Mouse (Mus musculus): ENCODE measurements around the gene Nr2c2. TPM values are rescaled to one million over a fixed set of nuclear protein-coding genes. Genes with fewer than 3 reads are reported as not detected.
"Not testable (repeated sequence)": the region's sequence is repeated elsewhere in the genome, so short reads cannot be mapped to it uniquely, and the experiment has no call there.

The Nr2c2 gene
- total RNA-seq (2022), result 10 to 100 TPM; 41.2 to 57.1 (median 45.4) TPM

DNA sequence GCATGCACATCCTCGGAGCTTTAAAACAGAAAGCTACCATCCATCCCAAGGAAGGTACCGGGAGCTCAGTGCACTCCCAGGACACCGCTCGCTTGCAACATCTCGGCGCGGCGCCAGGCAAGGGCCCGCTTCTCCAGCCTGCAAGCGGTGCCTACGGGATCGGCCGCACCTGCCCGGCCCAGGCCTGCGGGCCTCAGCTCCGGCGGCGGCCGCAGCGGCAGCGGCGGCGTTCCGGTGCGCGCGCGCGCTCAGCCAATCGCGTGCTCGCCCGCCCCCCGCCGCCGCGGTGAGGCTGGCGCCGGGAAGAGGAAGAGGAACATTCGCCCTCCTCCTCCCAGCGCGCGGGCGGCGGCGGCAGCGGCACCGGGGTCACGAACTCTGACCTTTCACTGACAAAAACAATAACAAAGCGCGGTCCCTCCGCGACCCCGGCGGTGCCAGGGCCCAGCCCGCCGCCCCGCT, at the start of gene Nr2c2:
Gene Nr2c2, plus strand, starts transcription at position 261 of the 462 bp plus-strand sequence.
- DNase-seq, result peak; percentile 83

DNA sequence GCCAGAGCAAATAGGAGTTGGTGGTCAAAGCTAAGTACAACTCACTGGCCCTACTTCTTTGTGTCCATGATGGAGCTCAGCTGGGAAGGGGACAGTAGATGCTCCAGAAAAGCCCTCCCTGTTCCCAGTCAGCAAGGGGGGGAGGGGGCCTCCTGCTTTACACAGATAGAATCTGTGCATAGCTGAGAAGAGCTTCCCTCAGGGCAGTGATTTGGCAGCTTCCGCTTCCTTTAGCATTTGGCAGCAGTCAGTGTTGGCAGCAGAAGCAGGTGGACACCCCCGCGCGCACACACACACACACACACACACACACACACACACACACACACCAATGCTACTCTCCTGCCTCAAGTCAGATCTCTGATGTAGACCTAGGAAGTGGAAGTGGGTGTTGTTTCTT, 49.1 kb upstream of the Nr2c2 start:
- DNase-seq, result peak; percentile 28

DNA sequence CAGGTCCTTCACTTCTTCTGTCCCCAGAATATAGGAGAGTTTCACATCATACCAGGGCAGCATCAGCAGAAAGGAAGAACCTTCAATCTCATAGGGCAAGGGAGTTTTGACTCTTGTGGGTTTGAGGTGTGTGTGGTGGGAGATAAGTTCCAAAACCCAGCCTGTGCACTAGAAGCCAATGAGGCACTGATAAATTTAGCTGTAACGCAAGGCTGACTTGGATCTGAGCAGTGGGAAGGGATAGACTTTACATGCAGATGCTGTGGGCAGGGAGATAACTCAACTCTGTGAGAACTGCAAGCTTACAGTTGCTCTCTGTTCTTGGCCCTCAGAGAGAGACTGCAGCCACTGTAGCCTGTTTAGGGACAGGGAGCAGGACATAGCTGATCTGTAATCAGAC, 48.3 kb upstream of the Nr2c2 start:
- no peak for DNase-seq

DNA sequence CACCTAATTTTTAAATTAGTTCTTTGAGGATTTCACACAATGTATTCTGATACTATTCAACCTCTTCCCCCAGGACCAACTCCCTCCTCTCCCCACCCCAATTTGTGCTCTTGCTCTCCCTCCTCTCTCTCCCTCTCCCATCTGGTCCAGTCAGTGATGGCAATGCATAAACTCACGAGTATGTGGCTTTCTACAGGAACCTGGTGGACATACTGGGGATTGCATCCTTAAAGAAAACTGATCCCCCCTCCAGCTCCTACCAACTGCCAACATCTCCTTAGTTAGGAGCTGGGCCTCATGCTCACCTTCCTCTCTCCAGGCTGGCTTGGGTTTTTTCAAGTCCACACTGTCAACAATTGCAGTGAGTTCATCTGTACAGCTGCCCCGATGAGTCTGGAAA, 33.4 kb upstream of the Nr2c2 start:
- DNase-seq, result no peak

DNA sequence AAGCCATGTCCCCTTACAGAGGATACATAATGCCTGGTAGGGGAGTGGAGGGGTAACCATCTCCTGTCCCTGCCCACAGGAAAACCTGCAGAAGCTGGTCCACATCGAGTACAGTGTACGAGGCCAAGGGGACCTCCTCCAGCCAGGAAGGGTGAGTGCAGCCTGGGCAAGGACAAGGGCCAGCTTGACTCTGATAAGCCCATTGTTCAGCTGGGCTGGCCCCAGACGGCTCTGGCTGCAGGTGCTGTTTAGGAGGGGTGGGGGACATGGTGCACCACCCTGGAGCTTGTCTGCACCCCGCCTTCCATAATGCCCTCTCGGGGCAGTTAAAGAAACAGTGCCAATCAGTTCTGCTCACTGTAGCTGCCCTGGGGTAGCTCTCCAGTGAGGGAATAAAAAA, 29.5 kb upstream of the Nr2c2 start:
- DNase-seq, result no peak

DNA sequence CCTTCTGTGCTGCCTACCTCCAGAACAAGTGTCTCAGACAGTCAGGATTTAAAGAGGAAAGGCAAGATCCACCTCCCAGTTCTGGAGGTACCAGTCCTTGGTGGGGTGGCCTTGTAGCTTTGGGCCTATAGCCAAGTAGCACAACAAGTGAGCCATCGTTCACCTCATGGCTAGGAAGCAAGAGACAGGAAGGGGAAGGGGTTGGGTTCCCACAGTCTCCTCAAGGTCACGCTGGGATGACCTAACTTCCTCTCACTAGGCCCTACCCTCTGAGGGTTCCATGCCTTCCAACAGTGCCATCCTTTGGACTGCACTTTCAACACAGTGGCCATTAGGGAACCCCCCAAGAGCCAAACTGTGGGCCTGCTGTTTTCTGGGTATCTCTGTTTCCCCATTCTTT, 27.7 kb upstream of the Nr2c2 start:
- DNase-seq, result peak; percentile 47

DNA sequence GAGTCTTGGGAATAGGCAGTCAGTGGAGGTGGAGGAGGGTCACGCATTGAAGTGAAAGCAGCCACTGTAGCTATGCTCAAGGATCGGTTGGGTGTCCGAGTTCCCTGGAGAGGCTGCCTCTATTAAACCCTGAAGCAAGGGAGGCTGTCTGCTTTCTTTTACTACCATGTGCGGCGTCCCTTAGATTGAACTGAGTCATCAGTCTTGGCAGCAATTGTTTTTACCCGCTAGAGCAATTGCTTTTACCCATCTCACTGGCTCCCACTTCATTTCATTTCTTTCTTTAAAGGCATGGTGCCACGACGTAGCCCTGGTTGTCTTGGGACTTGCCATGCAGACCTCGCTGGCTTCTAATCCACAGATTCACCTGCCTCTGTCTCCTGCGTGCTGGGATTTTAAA, 27.1 kb upstream of the Nr2c2 start:
- DNase-seq, result no peak

DNA sequence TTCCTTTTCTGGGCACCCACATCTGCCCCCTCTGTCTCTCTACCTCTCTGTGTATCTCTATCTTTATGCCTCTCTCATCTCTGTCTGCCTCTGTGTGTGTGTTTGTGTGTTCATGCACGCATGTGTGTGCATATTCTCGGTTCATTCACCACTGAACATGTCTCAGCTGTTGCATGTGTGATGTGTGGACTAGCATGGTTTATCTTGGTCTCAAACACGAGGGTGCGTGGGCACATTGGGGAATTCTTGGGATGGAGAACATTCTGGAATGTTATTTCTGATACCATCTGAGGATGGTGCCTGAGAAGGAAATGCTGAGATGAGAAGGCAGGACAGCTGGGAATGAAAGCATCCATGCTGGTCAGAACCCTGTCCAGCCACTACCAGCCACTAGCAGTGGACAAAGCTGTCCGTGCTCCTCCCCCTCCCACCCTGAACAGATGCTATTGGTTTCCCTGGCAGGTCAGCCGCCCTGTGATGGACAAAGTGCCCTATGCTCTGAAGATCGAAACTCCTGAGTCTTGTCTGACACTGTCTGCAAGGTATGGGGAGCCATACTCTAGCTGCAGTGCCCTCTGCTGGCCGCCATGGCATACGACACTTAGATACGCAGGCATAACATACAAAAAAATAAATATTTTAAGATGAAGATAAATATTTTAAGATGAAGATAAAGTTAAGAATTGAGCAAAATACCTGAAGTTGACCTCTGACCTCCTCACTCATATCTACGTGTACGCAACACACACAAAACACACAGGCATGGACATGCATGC, 25.3 kb upstream of the Nr2c2 start:
- peak; percentile 22 for DNase-seq

DNA sequence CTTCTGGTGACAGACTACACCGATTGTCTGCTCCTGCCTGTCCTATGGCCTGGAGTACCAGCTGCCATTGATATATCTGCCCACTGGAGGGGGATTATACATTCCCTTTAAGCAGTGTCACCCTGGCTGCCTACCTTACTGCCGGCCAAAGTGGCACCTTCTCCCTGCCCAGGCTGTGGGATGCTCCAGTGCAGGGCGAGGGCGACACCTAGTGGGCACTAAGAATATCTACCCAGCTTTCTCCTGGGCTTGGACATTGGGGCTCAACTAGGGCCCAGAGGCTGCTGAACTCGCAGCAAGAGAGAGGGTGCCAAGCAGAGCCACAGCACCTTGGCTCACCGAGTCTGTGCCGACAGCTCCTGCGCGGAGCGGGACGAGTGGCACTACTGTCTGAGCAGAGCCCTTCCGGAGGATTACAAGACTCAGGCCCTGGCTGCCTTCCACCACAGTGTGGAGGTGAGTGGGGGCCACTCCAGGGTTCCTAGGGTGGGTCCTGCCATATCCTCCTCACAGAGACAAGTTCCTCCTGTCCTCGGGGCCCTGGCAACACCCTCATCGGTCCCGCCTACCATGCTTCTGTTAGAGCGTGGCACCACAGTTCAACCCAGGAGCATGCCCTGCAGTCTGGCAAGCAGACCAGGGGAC, 23.9 kb upstream of the Nr2c2 start:
- peak; percentile 58 for DNase-seq

DNA sequence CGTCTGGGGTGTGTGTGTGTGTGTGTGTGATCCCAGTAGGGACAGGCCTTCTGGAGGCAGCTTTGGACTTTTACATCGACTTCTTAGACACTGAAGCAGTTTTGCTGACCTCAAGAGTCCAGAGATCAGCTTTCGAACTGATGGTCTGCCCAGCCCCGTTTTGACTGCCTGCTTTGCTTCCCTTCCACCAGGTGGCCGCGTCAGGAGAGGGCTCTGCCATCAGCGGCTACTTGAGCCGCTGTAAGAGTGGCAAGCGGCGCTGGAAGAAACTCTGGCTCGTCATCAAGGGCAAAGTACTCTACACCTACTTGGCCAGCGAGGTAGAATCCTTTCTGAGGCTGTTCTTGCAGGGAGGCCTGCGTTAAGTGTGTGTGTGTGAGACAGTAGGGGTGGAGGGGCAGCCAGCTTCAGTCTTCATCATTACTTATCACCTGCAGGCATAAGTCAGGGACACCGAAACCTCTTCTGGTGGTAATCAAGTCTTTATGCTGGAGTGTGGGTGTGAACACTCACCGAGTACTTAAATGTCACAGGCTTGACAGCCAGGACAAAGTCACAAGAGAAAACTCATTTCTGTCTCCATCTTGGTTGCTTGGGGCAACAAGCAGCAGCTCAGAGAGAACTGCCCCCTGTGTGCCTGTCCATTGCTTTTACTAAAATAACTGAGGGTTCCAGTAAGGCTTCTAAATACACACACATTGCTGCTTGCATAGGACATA, 19.9 kb upstream of the Nr2c2 start:
- DNase-seq, result no peak

DNA sequence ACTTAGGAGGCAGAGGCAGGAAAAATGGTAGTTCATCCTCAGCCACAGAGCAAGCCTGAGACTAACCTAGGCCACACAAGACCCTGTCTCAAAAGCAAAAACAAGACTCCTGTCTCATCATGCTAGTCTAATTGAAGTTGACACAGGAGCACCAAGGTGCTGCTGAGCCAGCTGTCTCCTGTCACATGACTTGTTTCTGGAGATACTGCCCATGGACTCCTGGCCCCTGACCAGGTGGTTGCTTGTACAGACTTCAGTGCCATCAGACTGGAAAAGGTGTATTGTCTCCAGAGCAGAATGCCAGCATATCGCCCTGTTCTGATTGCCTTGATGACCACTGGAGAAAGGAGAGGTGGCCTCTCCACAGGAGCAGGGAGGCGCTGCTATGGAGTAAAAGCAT, 10.5 kb upstream of the Nr2c2 start:
- DNase-seq, result no peak

DNA sequence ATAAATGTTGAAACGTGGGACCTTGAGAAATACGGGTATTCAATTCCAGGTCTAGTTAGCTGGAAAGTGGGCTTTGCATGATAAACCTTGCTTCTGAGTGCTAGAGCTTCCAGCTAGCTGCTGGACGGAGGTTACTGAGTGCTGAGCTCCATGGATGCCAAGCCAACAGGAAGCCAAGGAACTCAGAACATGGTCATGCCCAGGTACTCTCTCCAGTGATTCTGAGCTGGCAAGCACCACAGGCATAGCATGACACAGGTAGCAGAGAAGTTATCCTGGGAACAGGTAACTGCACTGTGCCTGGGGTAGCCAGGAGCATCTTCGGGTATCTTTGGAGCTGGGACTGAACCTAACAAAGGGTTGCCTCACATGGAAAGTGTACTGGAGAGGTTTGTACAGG, 8.4 kb upstream of the Nr2c2 start:
- no peak for DNase-seq

DNA sequence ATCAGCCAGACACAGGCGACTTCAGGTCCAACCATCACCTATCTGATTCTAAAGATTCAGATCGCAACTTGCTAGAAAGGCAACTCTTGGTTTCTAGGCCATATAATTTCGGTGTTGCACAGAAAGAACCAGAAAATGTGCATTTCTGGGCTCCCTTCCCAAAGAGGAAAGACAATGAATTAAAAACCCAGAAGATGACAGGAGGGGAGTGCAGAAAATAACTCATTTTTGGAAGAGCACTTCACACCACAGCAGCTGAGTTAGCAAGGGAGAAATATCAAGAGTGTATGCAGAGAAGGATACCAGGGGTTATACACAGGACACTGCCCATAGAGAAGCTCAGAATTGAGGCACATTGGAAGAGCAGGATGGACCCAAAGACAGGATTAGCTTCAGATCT, 6.3 kb upstream of the Nr2c2 start:
- DNase-seq, result no peak

DNA sequence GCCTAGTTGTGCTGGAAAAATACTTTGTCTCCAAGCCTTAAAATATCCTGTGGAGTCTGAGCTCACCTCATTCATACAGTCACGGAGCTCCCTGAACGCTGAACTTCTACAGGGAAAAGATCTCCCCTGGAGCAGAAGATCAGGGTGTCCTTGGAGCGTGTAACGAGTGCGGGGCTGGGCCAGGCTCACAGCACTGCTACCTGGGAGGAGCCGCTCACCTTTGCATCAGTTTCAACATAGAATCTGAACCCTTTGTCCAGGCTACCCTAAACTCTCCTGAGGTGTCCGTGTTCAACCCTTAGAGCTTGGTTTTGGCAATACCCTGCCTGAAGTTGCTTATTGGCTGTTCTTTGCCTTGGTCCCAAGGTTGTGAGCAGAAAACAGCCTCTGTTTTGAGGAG, 2.0 kb upstream of the Nr2c2 start:
- not testable (repeated sequence) for DNase-seq

DNA sequence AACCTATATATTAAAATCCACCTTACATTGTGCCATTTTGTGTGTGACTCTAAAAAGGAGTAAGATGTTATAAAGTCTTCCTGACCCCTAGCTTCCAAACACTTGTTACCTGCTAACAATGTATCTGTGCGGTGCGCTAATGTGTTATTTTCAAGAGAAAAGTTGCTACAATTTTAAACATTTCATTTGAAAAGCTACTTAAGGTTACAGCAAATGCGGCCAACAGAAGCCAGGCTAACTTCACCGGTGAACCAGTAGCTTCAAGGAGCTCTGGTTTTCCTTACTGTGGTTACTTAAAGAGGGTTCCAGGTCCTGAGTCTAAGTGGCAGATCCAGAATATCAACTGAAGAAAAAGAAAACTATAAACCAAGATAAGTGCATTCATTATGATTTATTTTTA, 1.2 kb upstream of the Nr2c2 start:
- DNase-seq, result no peak

DNA sequence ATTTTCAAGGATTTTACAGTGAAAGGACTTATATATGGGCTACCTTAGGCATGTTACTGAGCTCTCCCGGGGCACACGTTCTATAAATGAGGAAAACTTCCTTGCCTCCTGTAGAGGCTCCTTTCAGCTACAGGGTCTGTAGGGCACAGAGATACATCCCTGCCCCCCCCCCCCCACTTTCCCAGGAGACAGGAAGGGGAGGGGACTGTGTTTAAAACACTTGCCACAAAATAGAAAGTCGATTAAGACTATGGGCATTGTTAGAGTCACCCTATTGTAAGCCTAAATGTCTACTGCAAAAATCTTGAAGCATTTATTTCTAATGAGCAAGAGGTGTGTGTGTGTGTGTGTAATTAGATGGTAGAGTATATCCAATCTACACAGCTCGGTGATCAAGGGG, 693 bp upstream of the Nr2c2 start:
- no peak for DNase-seq

DNA sequence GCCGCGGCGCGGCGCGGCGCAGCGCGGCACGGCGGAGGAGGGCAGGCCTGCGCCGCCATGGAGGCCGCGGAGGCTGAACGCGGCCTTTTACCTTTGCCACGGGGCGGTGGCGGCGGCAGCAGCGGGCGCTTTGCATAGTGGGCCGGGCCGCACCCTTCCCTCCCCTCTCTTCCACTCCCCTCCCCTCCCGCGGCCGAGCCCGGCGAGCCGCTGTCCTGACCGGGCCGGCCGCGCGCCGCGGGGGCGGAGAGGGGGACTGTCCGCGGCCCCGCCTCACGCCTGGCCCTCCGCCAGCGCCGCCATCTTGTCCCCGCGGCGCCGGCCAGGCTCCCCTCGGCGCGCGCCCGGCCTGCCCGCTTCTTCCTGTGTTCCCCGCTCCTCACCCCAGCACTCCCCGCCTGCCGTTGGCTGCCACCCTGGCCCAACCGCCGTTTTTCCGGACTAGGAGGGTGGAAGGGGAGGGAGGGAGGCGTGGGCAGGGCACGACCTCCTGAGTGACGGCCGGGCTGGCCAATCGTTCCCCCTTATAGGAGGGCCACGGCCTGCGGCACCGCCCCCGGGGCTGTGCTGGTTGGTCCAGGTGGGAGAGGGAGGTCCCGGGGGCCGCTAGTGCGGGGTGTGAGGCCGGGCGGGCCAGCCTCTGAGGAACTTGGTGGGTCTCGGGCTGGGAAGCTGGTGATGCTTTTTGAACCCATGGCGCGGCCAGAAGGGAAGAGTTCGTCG, 738 bp downstream of the Nr2c2 start:
- peak; percentile 99 for DNase-seq

DNA sequence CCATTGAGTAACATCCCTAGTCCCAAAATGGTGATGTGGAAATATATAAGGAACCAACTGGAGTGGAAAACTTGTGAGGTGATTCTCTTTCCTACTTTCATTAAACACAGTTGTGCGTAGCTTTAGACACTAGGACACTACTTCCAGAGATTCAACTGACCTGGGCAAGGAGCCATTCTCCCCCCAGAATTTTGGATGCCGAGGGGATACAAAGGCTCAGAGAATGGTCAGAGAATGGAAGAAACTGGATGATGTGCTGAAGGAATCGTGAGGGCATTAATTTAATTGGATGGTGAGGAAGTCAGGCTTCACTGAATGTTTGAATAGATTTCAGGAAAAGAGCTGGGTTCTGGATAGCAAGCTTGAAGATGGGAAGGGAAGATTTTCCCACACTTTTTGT, 1.5 kb downstream of the Nr2c2 start:
- DNase-seq, result no peak

DNA sequence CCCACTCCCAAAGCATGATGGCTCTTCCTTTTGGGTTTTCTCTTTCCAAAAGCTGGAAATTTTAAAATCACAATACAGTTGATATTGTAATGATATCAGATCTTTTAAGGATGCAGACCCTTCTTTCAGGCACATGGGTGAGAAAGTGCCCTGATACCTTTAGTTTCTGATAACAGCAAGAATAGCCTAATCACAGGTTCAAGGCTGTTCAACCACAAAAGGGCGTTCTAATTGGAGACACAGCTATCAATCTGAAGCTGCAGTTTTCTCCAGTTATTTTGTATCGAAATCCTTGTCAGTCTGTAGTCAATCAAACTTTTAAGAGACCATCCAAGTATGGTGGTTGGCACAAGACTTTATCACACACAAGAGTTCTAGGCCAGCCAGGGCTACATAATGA, 2.7 kb downstream of the Nr2c2 start:
- DNase-seq, result no peak

DNA sequence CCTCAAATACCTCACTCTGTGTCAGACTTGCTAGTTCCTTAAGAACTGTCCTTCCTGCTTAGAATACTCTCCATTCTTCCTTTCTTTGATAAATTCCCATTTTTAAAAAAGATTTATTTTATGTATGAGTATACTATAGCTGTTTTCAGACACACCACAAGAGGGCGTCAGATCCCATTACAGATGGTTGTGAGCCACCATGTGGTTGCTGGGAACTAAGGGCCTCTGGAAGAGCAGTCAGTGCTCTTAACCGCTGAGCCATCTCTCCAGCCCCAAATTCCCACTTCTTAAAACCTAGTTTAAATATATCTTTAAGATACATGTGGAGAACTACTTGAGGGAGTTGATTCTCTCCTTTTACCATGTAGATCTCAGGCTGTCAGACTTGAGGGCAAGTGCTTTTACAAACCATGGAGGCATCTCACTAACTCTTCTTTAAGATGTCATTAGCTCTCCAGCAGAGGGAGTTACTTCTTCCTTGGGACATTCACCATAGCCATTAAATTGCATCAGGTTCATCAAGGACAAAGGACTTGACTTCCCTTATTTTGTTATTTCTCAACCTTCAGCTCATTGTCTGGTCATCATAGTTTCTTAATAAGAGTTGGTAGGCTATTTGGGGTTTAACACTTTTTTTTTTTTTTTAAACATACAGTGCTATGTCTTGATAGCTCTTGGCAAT, 9.6 kb downstream of the Nr2c2 start:
- DNase-seq, result no peak

DNA sequence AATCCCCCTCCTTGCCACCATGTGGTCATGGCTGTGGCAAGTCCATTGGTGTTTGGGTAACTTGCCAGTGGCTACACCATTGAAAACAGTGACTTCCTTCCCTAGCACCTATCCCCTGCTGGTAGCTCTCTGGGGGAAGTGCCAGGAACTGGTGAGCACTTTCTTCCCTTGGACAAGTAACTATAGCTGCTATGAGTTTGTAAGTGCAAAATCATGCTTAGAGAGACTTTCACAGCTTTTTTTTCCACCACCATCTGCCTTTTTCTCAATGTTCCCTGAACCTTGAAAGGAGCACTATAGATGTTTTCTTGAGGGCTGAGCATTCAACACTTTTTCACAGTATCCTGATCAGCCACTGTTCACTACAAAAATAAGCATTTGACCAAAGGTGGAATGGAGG, 33.4 kb downstream of the Nr2c2 start:
- no peak for DNase-seq

DNA sequence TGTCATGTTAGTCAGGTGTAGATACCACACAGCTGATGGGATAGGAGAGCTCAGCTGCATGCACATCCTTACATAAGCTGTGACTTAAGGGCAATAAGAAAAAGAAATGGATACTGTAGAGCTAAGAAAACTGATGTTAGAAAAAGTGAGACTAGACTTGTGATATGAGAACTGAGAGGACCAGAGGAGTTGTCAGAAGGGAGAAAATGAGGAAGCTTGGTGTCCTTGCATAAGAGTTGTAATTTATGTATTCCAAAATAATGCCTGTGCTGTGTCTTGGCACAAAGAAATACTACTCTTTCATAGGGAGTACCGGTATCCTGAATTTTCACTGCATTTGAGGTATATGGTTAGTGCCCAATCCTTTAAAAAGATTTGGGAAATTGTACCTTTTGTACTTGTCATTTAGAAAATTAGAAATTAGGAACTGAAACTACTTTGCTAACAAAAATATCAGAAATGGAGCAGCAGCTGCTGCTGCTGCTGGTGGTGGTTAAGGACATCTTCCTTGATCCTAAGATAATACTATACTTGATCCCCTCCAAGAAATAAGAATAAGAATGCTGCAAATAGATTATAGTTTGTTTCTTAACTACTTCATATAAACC, 35.8 kb downstream of the Nr2c2 start:
- no peak for DNase-seq

Measured in adrenal gland, adult 8-10 months (tissue).